Mouse (Mus musculus) left cerebral cortex, adult 11 months (tissue): ENCODE results near the gene Defb20.

ENCODE experiments used
- DNase-seq: peaks from one replicate; pipeline ENCODE4 v3.0.0; 2022; ENCODE audit warnings: low spot score

Defb20 gene

DNA sequence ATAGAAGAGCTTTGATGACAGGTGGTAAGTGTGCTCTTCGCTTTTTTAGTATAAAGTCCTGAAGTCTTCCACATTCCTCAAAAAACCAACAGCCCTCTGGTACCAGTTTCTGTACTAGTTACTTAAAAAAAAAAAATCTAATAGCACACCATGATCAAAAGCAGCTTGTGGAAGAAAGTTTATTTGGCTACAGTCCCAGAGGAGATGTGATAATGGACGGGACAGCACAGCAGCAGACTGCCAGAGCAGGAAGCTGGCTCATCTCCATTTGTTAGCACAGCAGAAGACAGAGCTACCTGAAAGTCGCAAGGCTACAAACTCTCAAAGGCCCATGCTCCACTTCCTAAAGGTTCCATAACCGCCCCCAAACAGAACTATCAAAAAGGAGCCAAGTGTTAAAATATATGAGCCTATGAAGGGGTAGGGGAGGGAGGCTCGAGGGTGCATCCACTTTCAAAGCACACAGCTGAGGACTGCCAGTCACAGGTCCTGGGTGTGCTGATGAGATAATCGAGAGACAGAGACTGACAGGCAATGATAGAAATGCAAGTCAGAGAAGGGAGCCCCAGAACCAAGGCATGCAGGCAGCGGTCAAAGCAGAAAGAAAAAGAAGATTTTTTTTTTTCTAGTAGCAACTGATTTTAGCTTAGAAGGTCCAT lies 23.5 kb downstream of the Defb20 start:
- DNase-seq = no peak

- no peak for DNase-seq
Measured at GRCm38 (mm10) chr2:152500863-152501229, 24.0 kb downstream of the Defb20 start.

GRCm38 (mm10) chr2:152503950-152504349 lies 27.1 kb downstream of the Defb20 start:
- DNase-seq = no peak

DNA sequence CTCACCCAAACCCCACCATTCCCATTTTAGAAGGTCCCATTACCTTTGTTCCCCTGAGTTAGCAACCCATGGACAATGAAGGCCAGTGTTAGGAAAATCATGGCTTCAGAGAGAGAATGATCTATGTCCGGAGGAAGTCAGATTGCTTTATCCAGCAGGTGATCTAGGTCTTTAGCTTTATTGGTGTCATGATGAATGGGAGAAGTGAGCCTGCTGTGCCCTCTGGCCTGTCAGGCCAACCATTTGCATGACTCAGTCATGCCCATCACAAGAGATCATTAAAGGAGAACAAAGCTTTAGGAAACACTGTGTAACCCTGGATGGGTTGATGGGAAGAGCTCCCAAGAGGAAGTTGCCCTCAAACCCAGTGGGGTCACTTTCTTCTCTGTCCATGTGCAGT lies 34.7 kb downstream of the Defb20 start, which contains the start of gene Defb26:
TSS of gene Defb26 (minus strand) at position 101 of the 400 bp plus-strand sequence.
- DNase-seq = no peak

DNA sequence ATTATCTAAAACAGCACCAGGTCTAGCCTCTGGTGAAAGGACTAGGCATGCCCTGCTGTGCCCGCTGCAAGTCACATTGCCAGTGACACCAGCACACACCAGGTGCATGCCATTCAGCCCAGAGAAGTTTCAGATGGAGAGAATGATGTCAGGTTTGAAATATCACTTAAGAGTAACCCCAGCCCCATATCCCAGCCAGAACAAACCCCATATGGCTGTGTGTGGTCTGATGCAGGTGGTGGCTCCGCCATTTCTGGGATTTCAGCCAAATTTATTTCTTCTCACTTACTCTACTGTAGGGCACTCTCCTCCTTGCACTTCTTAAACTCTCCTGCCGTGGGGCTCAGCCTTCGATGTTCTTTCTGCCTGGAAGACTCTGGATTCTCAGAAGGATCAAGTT lies 39.2 kb downstream of the Defb20 start:
- no peak for DNase-seq

GRCm38 (mm10) chr2:152517981-152518380 lies 41.1 kb downstream of the Defb20 start, which contains the start of gene Defb28:
Gene Defb28 (plus strand): TSS chr2:152518255.
- no peak for DNase-seq
